In the genomic region with DNA sequence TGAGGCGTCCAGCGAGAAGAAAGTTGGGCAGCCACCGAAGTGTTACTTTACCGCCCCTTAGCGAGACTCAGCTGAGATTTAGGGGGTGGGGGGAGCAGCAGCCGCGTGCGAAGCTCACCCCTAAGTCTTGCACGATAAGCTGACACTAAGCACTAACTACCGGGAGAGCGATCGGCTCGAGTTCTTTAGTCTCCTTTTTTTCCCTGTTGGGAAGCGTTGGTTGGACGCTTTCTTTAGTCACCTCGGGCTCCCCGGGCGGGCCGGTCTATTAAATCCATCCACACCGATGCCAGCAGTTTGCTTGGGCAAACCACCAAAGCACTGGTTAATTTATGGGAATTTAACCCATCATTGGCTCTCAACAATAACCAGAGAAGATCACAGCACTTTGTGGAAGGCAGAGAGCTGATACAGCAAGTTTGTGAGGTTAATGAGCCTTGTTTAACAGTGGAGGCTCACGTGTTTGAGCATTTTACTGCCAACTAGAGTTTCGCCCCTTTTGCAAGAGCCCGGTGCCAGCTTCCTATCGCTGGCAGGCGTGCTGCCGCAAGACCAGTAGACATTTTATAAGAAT, we compare ENCODE assay signal across 8 mouse cellular contexts. TPM values are rescaled to one million over a fixed set of nuclear protein-coding genes. Genes with fewer than 3 reads are reported as not detected.
DNase-seq lines count a peak whose midpoint lies in the region; ATAC-seq and TF ChIP-seq lines count a peak whose summit lies in the region.

No protein-coding gene starts in this region.

- DNase-seq in adrenal gland, adult (ENCODE audit: inconsistent age in 2 of 2, low spot score in 1 of 2) = peak; percentile 56 to 89
- DNase-seq in adrenal gland, adult 8-10 months = no peak
- DNase-seq in embryo, embryonic 9.5 days (ENCODE audit: extremely low spot score) = peak; percentile 65
- DNase-seq in heart, postnatal 0 days (ENCODE audit: low spot score) = peak; percentile 33
- peak; percentile 79 for DNase-seq in kidney, postnatal 14 days
- peak; percentile 48 for DNase-seq in ovary, postnatal 36 days (ENCODE audit: low spot score)

- no peak for TF ChIP-seq EP300 in heart, postnatal 0 days (IDR thresholded peaks at IDR 0.05; ENCODE audit: low read depth)

- H3K27me3 ChIP-seq in heart, postnatal 0 days (ENCODE audit: control insufficient read depth, insufficient read depth, low read length) = no peaks in the 10 kb centered on the region
- no peaks in the 10 kb centered on the region for H3K27me3 ChIP-seq in lung, embryonic 15.5 days

- H3K36me3 ChIP-seq in heart, postnatal 0 days (replicated peaks; ENCODE audit: control insufficient read depth, insufficient read depth, low read length) = no peaks in the 10 kb centered on the region
- no peaks in the 10 kb centered on the region for H3K36me3 ChIP-seq in lung, embryonic 15.5 days

- ATAC-seq in activated CD4-positive, CD25-positive, alpha-beta regulatory T cell, adult 4 months = peak; percentile 14
- ATAC-seq in heart, postnatal 0 days (ENCODE audit: insufficient read depth, low read depth) = 0 out of 2 replicates have a peak, but pooled peaks have one; percentile 1
- no peak for ATAC-seq in lung, embryonic 15.5 days (ENCODE audit: borderline replicate concordance, extremely low read depth, low FRiP score, low TSS enrichment)

- H3K27ac ChIP-seq in heart, postnatal 0 days (ENCODE audit: low read depth) = peak overlapping the region; percentile 94
- H3K27ac ChIP-seq in lung, embryonic 15.5 days = peak overlapping the region; percentile 94

- H3K9ac ChIP-seq in heart, postnatal 0 days (replicated peaks; ENCODE audit: low read depth, low read length) = peak overlapping the region; percentile 97
- H3K9ac ChIP-seq in lung, embryonic 15.5 days = peak overlapping the region; percentile 91

- H3K4me3 ChIP-seq in heart, postnatal 0 days (ENCODE audit: low read depth, low read length) = peak overlapping the region; percentile 99
- H3K4me3 ChIP-seq in lung, embryonic 15.5 days = peak overlapping the region; percentile 88

- TF ChIP-seq CTCF in heart, postnatal 0 days (IDR thresholded peaks at IDR 0.05; ENCODE audit: low read depth) = no peak

- H3K4me1 ChIP-seq in heart, postnatal 0 days (ENCODE audit: control insufficient read depth, insufficient read depth) = peaks cover 29% of the 10 kb centered on the region
- H3K4me1 ChIP-seq in lung, embryonic 15.5 days = peaks cover 31% of the 10 kb centered on the region

- peak overlapping the region; percentile 97 for H3K4me2 ChIP-seq in heart, postnatal 0 days (ENCODE audit: low read depth, low read length)
- peak overlapping the region; percentile 69 for H3K4me2 ChIP-seq in lung, embryonic 15.5 days

- under 1% methylated on average over 26 of the region's 26 CpGs for WGBS in heart, postnatal 0 days
- WGBS in lung, embryonic 15.5 days = under 1% methylated on average over 26 of the region's 26 CpGs

- no peaks in the 10 kb centered on the region for H3K9me3 ChIP-seq in heart, postnatal 0 days (replicated peaks; ENCODE audit: control insufficient read depth, low read length)
- no peaks in the 10 kb centered on the region for H3K9me3 ChIP-seq in lung, embryonic 15.5 days

RNA-seq across cellular contexts. Expression of a gene that starts 1.0 kb away (rescaled TPM):
- total RNA-seq in adrenal gland, adult 8-10 months (2022) = 10 to 100 TPM; 36.2 to 42.9 (median 38.8) TPM
- 1 to 10 TPM; 3.1 to 6.1 TPM for polyA plus RNA-seq in activated CD4-positive, CD25-positive, alpha-beta regulatory T cell, adult 4 months (2017; shearing (Covaris generic))
- total RNA-seq in heart, postnatal 0 days (2014; rRNA removed; ENCODE audit: low replicate concordance) = 19.2 and 21.2 TPM in 2 replicates
- polyA plus RNA-seq in heart, postnatal 0 days (2015; fragmentation: Nextera tagmentation; extraction: Ambion mirVana) = 8.5 and 9.5 TPM in 2 replicates
- polyA plus RNA-seq in lung, embryonic 15.5 days (2015; fragmentation: Nextera tagmentation; extraction: Ambion mirVana) = 17.2 and 17.8 TPM in 2 replicates

RNA-seq across cellular contexts. Expression of a gene that starts 43.1 kb away (rescaled TPM):
- total RNA-seq in adrenal gland, adult 8-10 months (2022) = 10 to 100 TPM; 38.8 to 43.1 (median 42.6) TPM
- 10 to 100 TPM; 40.0 to 54.3 TPM for polyA plus RNA-seq in activated CD4-positive, CD25-positive, alpha-beta regulatory T cell, adult 4 months (2017; shearing (Covaris generic))
- total RNA-seq in heart, postnatal 0 days (2014; rRNA removed; ENCODE audit: low replicate concordance) = 18.9 and 30.6 TPM in 2 replicates
- 26.0 and 29.1 TPM in 2 replicates for polyA plus RNA-seq in heart, postnatal 0 days (2015; fragmentation: Nextera tagmentation; extraction: Ambion mirVana)
- 66.5 and 68.6 TPM in 2 replicates for polyA plus RNA-seq in lung, embryonic 15.5 days (2015; fragmentation: Nextera tagmentation; extraction: Ambion mirVana)
